Mouse (Mus musculus): ENCODE measurements around the gene Pamr1.

The Pamr1 gene

GRCm38 (mm10) chr2:102600516-102600915, 50.7 kb downstream of the Pamr1 start:
- no peak for DNase-seq

GRCm38 (mm10) chr2:102610485-102610884, 60.7 kb downstream of the Pamr1 start:
- DNase-seq = no peak

GRCm38 (mm10) chr2:102616637-102617036, 66.8 kb downstream of the Pamr1 start:
- no peak for DNase-seq

- DNase-seq = no peak
These were observed 71.1 kb downstream of the Pamr1 start for GRCm38 (mm10) chr2:102620744-102621429.

GRCm38 (mm10) chr2:102622176-102622575, 72.4 kb downstream of the Pamr1 start:
- no peak for DNase-seq

- no peak for DNase-seq
These were observed 73.1 kb downstream of the Pamr1 start for GRCm38 (mm10) chr2:102622943-102623342.

GRCm38 (mm10) chr2:102624538-102624937, 74.7 kb downstream of the Pamr1 start:
- DNase-seq = no peak

GRCm38 (mm10) chr2:102632361-102632760, 82.5 kb downstream of the Pamr1 start:
- no peak for DNase-seq

GRCm38 (mm10) chr2:102634010-102634409, 84.2 kb downstream of the Pamr1 start:
- no peak for DNase-seq

- no peak for DNase-seq
These were observed 85.8 kb downstream of the Pamr1 start for GRCm38 (mm10) chr2:102635523-102636060.

- DNase-seq = no peak
These were observed 86.3 kb downstream of the Pamr1 start for GRCm38 (mm10) chr2:102636116-102636600.

GRCm38 (mm10) chr2:102638140-102638539, 88.3 kb downstream of the Pamr1 start:
- no peak for DNase-seq

- no peak for DNase-seq
These were observed 88.9 kb downstream of the Pamr1 start for GRCm38 (mm10) chr2:102638690-102639089.

- DNase-seq = peak; percentile 37
These were observed 99.2 kb downstream of the Pamr1 start for GRCm38 (mm10) chr2:102648845-102649500.

GRCm38 (mm10) chr2:102650322-102650721, 100.5 kb downstream of the Pamr1 start:
- no peak for DNase-seq

- no peak for DNase-seq
These were observed 106.3 kb downstream of the Pamr1 start for GRCm38 (mm10) chr2:102655966-102656725.

GRCm38 (mm10) chr2:102657726-102658125, 107.9 kb downstream of the Pamr1 start:
- DNase-seq = peak; percentile 59

- peak; percentile 61 for DNase-seq
These were observed 108.4 kb downstream of the Pamr1 start, which contains the start of gene Slc1a2 for GRCm38 (mm10) chr2:102658163-102658660. Slc1a2 (plus strand) TSS chr2:102658659.

- peak; percentile 71 for DNase-seq
These were observed 109.1 kb downstream of the Pamr1 start for GRCm38 (mm10) chr2:102658661-102659520.

GRCm38 (mm10) chr2:102659521-102659830, 109.7 kb downstream of the Pamr1 start:
- DNase-seq = peak; percentile 57

- no peak for DNase-seq
These were observed 111.2 kb downstream of the Pamr1 start for GRCm38 (mm10) chr2:102661052-102661451.

- DNase-seq = no peak
These were observed 113.1 kb downstream of the Pamr1 start for GRCm38 (mm10) chr2:102662911-102663310.
